Mouse (Mus musculus): ENCODE data around the gene Abl2. TPM values are rescaled to one million over a fixed set of nuclear protein-coding genes. Genes with fewer than 3 reads are reported as not detected.

The Abl2 gene
- polyA plus RNA-seq, 1 experiment from 2014 or later: 11.1 TPM

DNA sequence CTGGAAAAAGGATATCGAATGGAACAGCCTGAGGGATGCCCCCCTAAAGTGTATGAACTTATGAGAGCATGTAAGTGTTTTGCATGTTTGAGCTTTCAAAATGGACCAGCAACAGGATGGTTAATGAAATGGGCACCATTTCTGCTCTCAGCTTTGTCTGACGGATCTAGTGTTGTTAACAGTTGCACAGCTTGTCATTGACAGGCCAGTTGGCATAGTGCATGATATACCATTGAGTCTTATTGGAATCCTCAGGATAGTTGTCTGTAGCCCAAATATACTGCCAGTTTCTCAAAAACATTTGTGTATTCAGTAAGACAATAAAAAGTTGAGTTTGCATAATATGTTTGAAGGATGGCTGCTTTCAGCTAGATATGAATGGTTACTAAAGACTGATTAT, 76.6 kb downstream of the Abl2 start:
- 96% methylated on average over 2 of the region's 2 CpGs for WGBS (ENCODE audit: missing documents)
- Histone ChIP-seq H3K27ac (no peak overlapping the region), H3K4me3 (ENCODE audit: inconsistent target) (no peak overlapping the region), H3K79me2 (ENCODE audit: inconsistent target) (no peaks in the 10 kb centered on the region), H3K36me3 (ENCODE audit: inconsistent target) (peaks cover 68% of the 10 kb centered on the region)

DNA sequence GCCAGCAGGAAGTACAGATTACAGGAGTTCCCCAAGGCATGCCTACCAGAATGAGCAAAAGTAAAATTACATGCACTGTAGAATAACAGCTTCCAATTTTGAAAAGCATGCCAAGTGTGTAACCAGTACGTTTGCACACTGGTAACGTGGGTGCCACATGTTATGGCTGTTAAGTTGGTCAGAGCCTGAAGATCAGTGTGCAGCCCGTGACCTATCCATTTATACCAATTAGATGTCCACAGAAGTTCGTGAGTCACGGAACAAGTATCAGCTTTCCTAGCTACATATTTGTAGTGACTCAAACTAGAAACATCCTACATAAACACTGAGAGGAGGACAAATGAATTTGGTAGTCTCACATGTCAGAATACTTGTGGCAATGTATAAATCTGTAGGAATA, 80.9 kb downstream of the Abl2 start:
- 95% methylated on average over 5 of the region's 5 CpGs for WGBS (ENCODE audit: missing documents)
- H3K79me2 ChIP-seq (ENCODE audit: inconsistent target): no peaks in the 10 kb centered on the region
- H3K36me3 ChIP-seq (ENCODE audit: inconsistent target): peaks cover 68% of the 10 kb centered on the region
- no peak overlapping the region for H3K4me3 ChIP-seq (ENCODE audit: inconsistent target)
- no peak overlapping the region for H3K27ac ChIP-seq

DNA sequence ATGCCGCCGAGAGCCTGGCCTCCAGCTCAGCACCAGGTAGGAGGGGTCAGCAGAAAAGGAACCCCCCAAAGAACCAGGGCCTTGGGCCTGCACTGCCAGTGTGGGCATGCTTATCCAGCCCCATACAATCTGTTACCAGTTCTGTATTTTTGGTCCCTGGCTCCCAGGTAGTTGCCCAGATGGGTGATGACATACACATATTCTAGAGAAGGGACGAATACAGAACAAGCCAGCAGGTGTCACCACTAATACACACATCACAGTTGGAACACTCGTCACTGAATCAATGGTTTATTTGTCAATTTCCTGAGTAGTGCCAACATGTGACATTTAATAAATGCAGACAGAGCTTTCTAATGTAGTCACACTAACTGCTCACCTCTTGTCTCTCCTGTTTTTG, 82.0 kb downstream of the Abl2 start:
- no peak overlapping the region for H3K4me3 ChIP-seq (ENCODE audit: inconsistent target)
- 76% methylated on average over 4 of the region's 4 CpGs for WGBS (ENCODE audit: missing documents)
- H3K27ac ChIP-seq: no peak overlapping the region
- no peaks in the 10 kb centered on the region for H3K79me2 ChIP-seq (ENCODE audit: inconsistent target)
- peaks cover 60% of the 10 kb centered on the region for H3K36me3 ChIP-seq (ENCODE audit: inconsistent target)

DNA sequence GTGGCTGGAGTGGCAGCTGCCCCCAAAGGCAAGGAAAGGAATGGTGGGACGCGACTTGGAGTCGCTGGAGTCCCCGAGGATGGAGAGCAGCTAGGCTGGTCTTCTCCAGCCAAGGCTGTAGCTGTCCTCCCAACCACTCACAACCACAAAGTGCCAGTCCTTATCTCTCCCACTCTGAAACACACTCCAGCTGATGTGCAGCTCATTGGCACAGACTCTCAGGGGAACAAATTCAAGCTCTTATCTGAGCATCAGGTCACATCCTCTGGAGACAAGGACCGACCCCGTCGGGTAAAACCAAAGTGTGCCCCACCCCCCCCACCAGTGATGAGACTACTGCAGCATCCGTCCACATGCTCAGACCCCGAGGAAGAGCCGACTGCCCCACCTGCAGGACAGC, 83.2 kb downstream of the Abl2 start:
- Histone ChIP-seq H3K36me3 (ENCODE audit: inconsistent target) (peaks cover 51% of the 10 kb centered on the region), H3K27ac (no peak overlapping the region), H3K79me2 (ENCODE audit: inconsistent target) (no peaks in the 10 kb centered on the region), H3K4me3 (ENCODE audit: inconsistent target) (no peak overlapping the region)
- 96% methylated on average over 9 of the region's 10 CpGs for WGBS (ENCODE audit: missing documents)

DNA sequence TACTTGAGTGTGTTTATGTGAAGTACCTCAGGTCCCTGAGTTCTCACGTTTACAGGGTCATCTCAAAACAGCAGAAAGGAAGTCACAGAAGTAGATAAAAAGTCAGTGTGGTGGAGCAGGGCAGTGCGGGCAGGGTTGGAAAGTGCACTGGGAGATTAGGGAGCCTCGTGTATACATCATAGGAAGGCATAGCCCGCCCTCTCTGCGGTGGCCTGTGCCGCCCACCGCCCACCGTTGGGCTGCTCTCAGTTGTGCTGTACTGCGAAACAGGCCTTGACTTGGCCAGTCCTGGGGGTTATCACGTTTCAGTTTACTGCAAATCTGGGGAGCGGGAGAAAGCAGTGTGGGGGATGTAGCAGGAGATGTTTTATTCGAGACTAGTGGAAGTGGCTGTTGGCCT, 84.2 kb downstream of the Abl2 start:
- WGBS (ENCODE audit: missing documents): 88% methylated on average over 12 of the region's 12 CpGs
- Histone ChIP-seq H3K4me3 (ENCODE audit: inconsistent target) (no peak overlapping the region), H3K36me3 (ENCODE audit: inconsistent target) (peaks cover 48% of the 10 kb centered on the region), H3K27ac (no peak overlapping the region), H3K79me2 (ENCODE audit: inconsistent target) (no peaks in the 10 kb centered on the region)

DNA sequence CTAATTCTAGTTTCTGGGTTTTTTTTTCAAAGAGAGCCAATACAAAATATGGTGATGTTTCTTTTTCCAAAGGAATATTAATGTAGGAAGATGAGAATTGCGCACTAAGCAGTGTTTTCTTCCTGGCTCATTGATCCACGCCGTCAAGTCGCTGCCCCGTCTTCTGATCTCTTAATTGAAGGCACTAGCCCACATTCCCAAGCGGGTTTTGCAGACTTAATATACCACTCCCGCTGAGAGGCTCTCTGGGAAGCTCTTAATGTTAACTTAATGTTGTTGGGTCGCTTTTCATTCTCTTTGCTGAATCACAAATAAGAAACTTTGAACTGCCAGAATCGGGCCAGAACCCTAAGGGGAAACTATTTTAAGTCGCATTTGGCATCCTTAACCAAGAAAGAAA, 85.5 kb downstream of the Abl2 start:
- Histone ChIP-seq H3K36me3 (ENCODE audit: inconsistent target) (peaks cover 43% of the 10 kb centered on the region), H3K79me2 (ENCODE audit: inconsistent target) (no peaks in the 10 kb centered on the region), H3K4me3 (ENCODE audit: inconsistent target) (no peak overlapping the region), H3K27ac (no peak overlapping the region)
- 97% methylated on average over 10 of the region's 10 CpGs for WGBS (ENCODE audit: missing documents)

DNA sequence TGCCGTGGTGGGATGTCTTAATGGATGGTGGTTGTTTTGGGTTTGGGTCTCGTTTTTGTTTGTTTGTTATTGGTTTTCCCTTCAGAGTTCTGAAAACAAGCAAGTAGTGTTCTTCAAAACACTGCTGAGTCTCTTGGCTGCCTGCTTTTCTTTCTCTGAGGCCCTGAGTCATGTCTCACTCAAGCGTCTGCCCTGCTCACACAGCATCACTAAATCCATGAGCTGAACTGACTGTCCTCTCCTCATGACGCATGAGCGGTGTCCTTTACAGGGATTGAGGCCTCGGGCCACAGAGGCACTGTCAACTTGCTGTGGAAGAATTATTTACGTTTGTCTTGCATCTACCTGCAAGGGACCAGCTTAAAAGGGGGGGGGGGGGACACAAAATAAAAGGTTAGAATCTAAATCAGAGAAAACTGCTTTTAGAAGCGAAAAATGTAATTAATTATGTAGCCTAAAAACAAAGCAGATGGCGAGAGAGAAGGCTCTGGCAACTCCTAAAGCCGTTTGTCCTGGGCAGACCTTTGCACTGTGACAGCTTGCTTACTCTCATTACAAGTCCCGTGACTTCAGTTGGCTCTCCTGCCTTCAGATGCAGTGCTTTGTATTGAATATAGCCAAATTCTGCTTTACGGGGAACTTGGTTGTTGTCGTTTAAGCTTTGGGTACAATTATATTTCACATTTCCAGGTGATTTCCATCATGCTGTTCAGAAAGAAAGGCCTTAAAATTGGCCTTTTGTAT, 86.4 kb downstream of the Abl2 start:
- Histone ChIP-seq H3K27ac (no peak overlapping the region), H3K4me3 (ENCODE audit: inconsistent target) (no peak overlapping the region), H3K79me2 (ENCODE audit: inconsistent target) (no peaks in the 10 kb centered on the region), H3K36me3 (ENCODE audit: inconsistent target) (peaks cover 40% of the 10 kb centered on the region)
- 91% methylated on average over 13 of the region's 13 CpGs for whole genome bisulfite sequencing (ENCODE audit: missing documents)

DNA sequence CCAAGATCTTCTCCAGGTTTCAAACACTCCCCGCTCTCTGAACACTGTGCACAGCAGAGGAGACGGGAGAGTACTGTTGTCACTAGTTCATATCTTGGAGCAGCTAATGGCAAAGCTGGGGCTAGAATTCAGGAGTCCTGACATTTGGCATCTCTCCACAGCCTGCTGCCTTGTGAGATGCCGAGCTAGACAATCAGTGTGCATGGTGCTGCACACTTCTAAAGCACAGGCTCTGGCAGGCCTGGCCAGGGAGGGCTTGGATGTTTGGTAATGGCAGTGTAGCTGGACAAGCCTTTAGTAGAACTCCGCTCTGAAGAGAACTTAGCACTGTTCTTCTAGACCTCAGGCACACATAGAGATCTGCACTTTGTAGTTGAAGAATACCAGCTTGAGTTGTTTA, 87.4 kb downstream of the Abl2 start:
- H3K27ac ChIP-seq: no peak overlapping the region
- no peaks in the 10 kb centered on the region for H3K79me2 ChIP-seq (ENCODE audit: inconsistent target)
- peaks cover 29% of the 10 kb centered on the region for H3K36me3 ChIP-seq (ENCODE audit: inconsistent target)
- H3K4me3 ChIP-seq (ENCODE audit: inconsistent target): no peak overlapping the region
- WGBS (ENCODE audit: missing documents): 98% methylated on average over 4 of the region's 4 CpGs

DNA sequence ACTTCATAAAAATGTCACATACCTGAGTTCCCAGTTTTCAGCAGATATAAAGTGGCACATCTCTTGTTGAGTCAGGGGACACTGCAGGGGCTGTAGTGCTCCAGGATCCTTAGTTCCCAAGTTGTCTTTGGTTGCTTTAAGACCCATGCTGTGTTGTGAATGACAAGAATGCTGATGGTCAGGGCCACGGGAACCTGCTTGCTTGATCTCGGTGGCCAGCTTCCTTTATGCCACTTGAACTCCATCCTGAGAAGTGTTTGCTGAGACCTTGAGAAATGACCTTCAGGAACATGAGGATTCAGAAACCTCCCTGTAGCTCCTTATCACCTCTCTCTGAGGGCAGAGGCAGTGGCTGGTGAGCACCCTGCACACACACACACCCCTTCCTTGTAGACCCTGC, 90.1 kb downstream of the Abl2 start:
- Histone ChIP-seq H3K27ac (no peak overlapping the region), H3K4me3 (ENCODE audit: inconsistent target) (no peak overlapping the region), H3K36me3 (ENCODE audit: inconsistent target) (peaks cover 6% of the 10 kb centered on the region), H3K79me2 (ENCODE audit: inconsistent target) (no peaks in the 10 kb centered on the region)
- WGBS (ENCODE audit: missing documents): 100% methylated on average over 2 of the region's 2 CpGs

DNA sequence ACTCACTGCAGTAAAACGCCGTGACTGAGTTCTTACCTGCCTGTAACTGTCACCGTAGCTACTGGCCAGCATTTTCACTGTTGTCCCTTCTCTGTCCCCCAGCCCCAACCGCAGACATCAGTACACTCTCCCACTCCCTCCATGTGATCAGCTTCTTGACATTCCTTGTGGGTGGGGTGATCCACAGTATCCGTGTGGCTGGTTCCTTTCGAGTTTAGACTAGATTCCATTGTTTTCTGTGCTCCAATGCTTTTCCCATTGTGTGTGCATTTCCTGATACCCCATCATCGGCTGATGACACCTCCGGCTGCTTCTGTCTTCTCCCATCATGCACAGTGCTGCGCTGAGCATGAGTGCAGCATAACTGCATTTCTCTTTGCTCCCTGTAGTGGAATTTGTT, 92.0 kb downstream of the Abl2 start:
- H3K79me2 ChIP-seq (ENCODE audit: inconsistent target): no peaks in the 10 kb centered on the region
- H3K36me3 ChIP-seq (ENCODE audit: inconsistent target): peaks cover 22% of the 10 kb centered on the region
- H3K4me3 ChIP-seq (ENCODE audit: inconsistent target): no peak overlapping the region
- 95% methylated on average over 8 of the region's 9 CpGs for WGBS (ENCODE audit: missing documents)
- no peak overlapping the region for H3K27ac ChIP-seq

DNA sequence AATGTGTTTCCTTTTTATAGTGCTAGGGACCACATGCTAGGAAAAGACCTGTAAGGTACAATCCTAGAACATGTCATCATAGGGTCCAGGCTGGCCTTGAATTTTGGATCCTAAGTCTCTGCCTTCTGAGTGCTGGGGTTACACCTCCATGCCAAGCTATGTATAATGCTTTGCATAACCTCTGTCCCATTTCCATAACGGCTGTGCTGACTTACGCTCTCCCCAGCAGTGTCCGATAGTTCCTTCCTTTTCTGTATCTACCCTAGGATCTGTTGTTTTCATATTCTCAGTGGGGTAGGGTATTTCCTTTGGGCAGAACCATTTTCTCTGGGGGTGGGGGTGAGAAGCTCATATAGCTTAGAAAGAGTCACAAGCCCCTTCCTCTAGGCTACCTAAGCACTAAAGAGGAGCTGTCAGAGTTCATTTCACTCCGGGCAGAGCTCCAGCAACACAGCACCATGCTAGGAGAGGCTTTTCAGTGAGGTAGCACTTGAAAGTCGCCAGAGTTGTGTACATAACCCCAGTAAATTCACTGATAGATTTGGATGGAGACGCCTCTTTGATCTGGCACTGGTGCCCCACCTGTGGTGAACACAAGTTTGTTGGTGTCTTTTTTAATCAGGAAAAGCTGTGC, 93.7 kb downstream of the Abl2 start:
- Histone ChIP-seq H3K4me3 (ENCODE audit: inconsistent target) (no peak overlapping the region), H3K36me3 (ENCODE audit: inconsistent target) (peaks cover 39% of the 10 kb centered on the region), H3K27ac (no peak overlapping the region), H3K79me2 (ENCODE audit: inconsistent target) (no peaks in the 10 kb centered on the region; the same call in 1 of the 2 replicates)
- WGBS (ENCODE audit: missing documents): 39% methylated on average over 6 of the region's 6 CpGs

DNA sequence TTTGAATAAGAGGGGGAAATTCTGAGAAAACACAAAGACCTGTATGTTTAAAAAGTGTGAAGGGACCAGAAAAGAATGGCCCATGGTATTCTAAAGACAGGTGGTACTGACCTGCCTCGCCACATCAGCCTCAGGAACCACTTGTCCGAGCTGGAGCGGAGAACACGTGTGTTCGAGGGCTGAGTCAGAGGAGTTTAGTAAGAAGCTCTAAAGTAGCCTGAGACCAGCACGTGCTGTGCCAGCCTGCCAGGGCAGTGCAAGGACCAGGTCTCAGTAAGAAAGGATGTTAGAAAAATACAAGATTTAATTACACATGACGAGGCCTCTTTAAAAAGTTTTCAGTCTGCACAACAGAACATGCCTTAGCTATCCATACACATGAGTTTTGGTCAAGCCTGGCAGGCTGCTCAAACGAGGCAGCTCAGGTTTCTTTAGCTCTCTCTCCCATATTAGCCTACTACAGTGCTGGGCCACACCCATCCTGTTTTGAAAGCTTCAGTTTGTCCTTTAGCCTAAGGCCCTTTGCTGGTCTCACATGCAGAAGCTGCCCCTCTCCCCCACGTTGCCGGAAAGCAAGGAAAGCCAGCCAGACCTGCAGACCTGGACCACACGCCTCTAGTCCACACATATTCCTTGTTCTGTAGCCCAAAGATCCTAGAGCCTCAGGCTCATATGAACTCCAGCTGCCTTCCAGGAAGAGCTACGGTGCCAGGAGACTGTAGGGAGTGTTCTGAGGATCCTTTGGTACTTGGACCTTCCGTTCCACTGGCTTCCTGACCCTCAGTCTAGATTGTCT, 96.3 kb downstream of the Abl2 start:
- H3K27ac ChIP-seq: no peak overlapping the region
- H3K79me2 ChIP-seq (ENCODE audit: inconsistent target): peaks cover 24% of the 10 kb centered on the region; the same call in 1 of the 2 replicates
- H3K36me3 ChIP-seq (ENCODE audit: inconsistent target): peaks cover 65% of the 10 kb centered on the region
- WGBS (ENCODE audit: missing documents): 93% methylated on average over 13 of the region's 13 CpGs
- no peak overlapping the region for H3K4me3 ChIP-seq (ENCODE audit: inconsistent target)

DNA sequence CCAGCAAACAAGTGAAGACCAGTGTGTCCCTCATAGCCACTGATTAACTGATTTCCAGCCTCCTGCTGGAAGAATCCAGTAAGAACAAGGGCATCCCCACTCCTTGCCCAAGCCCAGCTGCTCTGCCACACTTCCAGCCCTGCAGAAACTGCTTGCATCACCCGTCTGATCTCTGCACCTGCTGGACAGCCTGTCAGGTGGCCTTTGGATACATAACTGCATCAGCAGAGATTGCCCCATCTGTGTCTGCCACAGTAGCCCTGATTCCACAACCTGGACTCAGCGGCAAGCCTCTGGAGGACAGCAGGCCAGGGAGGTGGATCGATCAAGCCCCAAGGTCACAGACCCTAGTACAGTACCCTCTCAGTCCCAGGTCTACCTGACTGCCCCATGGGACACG, 98.9 kb downstream of the Abl2 start:
- H3K27ac ChIP-seq: no peak overlapping the region
- H3K79me2 ChIP-seq (ENCODE audit: inconsistent target): peaks cover 34% of the 10 kb centered on the region; the same call in 1 of the 2 replicates
- WGBS (ENCODE audit: missing documents): 87% methylated on average over 4 of the region's 4 CpGs
- peaks cover 73% of the 10 kb centered on the region for H3K36me3 ChIP-seq (ENCODE audit: inconsistent target)
- no peak overlapping the region for H3K4me3 ChIP-seq (ENCODE audit: inconsistent target)

DNA sequence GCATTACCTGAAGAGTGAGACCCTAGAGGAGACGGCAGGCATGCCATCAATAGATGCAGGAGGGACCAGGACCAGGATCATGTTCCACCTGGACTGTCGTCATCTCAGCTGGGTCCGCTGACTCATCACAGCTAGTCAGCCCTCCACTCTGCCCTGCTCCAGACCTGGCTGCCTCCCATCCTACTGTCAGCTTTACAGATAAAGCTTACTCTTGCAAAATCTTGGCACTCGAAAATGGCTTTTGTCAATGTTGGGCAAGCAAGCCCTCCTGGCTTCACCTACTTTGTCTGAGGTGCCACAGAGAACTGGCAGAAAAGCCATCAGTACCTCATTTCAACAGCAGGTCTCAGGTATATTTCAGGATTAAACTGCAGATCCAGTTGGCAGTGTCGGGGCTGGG, 100.1 kb downstream of the Abl2 start:
- WGBS (ENCODE audit: missing documents): 96% methylated on average over 5 of the region's 5 CpGs
- no peak overlapping the region for H3K27ac ChIP-seq
- H3K79me2 ChIP-seq (ENCODE audit: inconsistent target): peaks cover 46% of the 10 kb centered on the region; the same call in 1 of the 2 replicates
- no peak overlapping the region for H3K4me3 ChIP-seq (ENCODE audit: inconsistent target)
- peaks cover 74% of the 10 kb centered on the region for H3K36me3 ChIP-seq (ENCODE audit: inconsistent target)
